Mouse (Mus musculus) neural tube, embryonic 11.5 days (tissue): ENCODE measurements around the gene Ccs. TPM values are rescaled to one million over a fixed set of nuclear protein-coding genes. Genes with fewer than 3 reads are reported as not detected.

Experiments
- ATAC-seq: fragments of 200-750 bp; cut with Nextera tagmentation; 2 replicates; pipeline ENCODE4 v1.8.0; 2017; ENCODE audit warnings: moderate number of reproducible peaks, mild to moderate bottlenecking, moderate TSS enrichment, moderate library complexity; ENCODE audit not compliant: insufficient read depth, low FRiP score, low TSS enrichment
- DNase-seq: peaks from one replicate; pipeline ENCODE4 v3.0.0-alpha.2; 2015; ENCODE audit warnings: low spot score
- H3K27ac ChIP-seq: fragments of 300-500 bp; sonication (generic); 2 replicates; pipeline ENCODE4 v1.5.1; 2014; ENCODE audit warnings: low read depth, mild to moderate bottlenecking, low read length
- H3K27me3 ChIP-seq: fragments of 300-500 bp; sonication (generic); 2 replicates; pipeline ENCODE4 v1.6.1; 2014; ENCODE audit warnings: mild to moderate bottlenecking, low read length, mixed read lengths; ENCODE audit not compliant: control insufficient read depth, insufficient read depth
- H3K36me3 ChIP-seq: fragments of 300-500 bp; sonication (generic); 2 replicates; pipeline ENCODE4 v1.6.1; 2014; ENCODE audit warnings: mild to moderate bottlenecking, low read length, moderate library complexity, mixed read lengths; ENCODE audit not compliant: control insufficient read depth, insufficient read depth
- H3K4me1 ChIP-seq: fragments of 300-500 bp; sonication (generic); 2 replicates; pipeline ENCODE4 v1.6.1; 2014; ENCODE audit warnings: low read length, mixed read lengths; ENCODE audit not compliant: control insufficient read depth, insufficient read depth
- H3K4me2 ChIP-seq: fragments of 300-500 bp; sonication (generic); 2 replicates; pipeline ENCODE4 v1.6.1; 2014; ENCODE audit warnings: low read depth, mild to moderate bottlenecking, moderate library complexity
- H3K4me3 ChIP-seq: fragments of 300-500 bp; sonication (generic); 2 replicates; pipeline ENCODE4 v1.5.1; 2014; ENCODE audit warnings: low read depth, low read length
- H3K9ac ChIP-seq: fragments of 300-500 bp; sonication (generic); 2 replicates; pipeline ENCODE4 v1.6.1; 2014; ENCODE audit warnings: mild to moderate bottlenecking, low read length
- H3K9me3 ChIP-seq: fragments of 300-500 bp; sonication (generic); 2 replicates; pipeline ENCODE4 v1.6.1; 2016; ENCODE audit warnings: low read length; ENCODE audit not compliant: control insufficient read depth
- WGBS: fragments of 180-500 bp; shearing (Covaris S2); extraction: QIAGEN DNeasy Blood & Tissue Kit; methylation state at CpG from one replicate; pipeline ENCODE4 v1.1.7; 2014; 5-methylcytosine and 5-hydroxymethylcytosine counted together
- polyA plus RNA-seq: library from polyadenylated mRNA; unstranded; fragments of >200 nt; fragmentation: Nextera tagmentation; extraction: Ambion mirVana; gene quantifications from 2 replicates; pipeline ENCODE4 v1.2.1, GENCODE M21; 2014

Gene Ccs
- polyA plus RNA-seq, 1 experiment from 2014 or later, result 41.4 TPM

DNA sequence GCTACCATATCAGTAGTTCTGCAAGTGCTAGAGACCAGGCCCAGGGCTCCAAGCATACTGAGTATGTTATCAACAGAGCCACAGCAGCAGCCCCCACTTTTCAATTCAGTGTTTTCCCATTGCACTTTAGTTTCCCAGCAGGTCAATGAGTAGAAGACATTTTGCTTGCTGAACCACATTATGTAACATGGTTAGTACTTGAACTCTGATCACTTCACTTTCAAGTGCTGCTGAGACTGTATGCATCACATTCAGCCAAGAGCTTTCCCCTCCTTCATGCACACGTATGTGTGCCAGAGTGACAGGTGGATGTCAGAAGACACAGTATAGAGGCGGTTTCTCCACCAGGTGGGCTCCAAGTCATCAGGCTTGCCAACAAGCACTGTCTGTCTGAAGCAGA, 56.2 kb downstream of the Ccs start:
- Histone ChIP-seq H3K4me3 (no peak overlapping the region), H3K9ac (no peak overlapping the region), H3K27me3 (no peaks in the 10 kb centered on the region), H3K9me3 (no peaks in the 10 kb centered on the region), H3K4me2 (no peak overlapping the region), H3K27ac (no peak overlapping the region), H3K4me1 (no peaks in the 10 kb centered on the region), H3K36me3 (peaks cover 12% of the 10 kb centered on the region)
- no peak for DNase-seq
- ATAC-seq, result no peak
- 91% methylated on average over 2 of the region's 2 CpGs for WGBS

Other genes with a start within 250 kb of the Ccs start
- gene Lrfn4, start 223.7 kb downstream of the Ccs start, polyA plus RNA-seq, result 10.0 and 10.5 TPM in 2 replicates
- gene Rce1, start 213.7 kb downstream of the Ccs start, polyA plus RNA-seq, result 68.8 and 73.6 TPM in 2 replicates
- gene Gm960, start 140.7 kb downstream of the Ccs start, polyA plus RNA-seq, result 2.5 and 2.7 TPM in 2 replicates
- 23.4 and 26.1 TPM in 2 replicates for gene Sptbn2, start 128.2 kb downstream of the Ccs start, polyA plus RNA-seq
- 133 and 136 TPM in 2 replicates for gene Rbm4b, start 82.8 kb downstream of the Ccs start, polyA plus RNA-seq
- 131 and 134 TPM in 2 replicates for gene Rbm4, start 45.4 kb downstream of the Ccs start, polyA plus RNA-seq
- 8.5 and 24.4 TPM in 2 replicates for gene Gm21992, start 27.7 kb downstream of the Ccs start, polyA plus RNA-seq
- gene Rbm14, start 27.7 kb downstream of the Ccs start, polyA plus RNA-seq, result 113 and 116 TPM in 2 replicates
- 0.13 TPM in 1 of 2 replicates, not detected in the other for gene Ccdc87, start within 50 bp of the Ccs start, polyA plus RNA-seq
- 40.6 and 41.8 TPM in 2 replicates for gene Ctsf, start 15.8 kb upstream of the Ccs start, polyA plus RNA-seq
- gene Actn3, start 38.6 kb upstream of the Ccs start, polyA plus RNA-seq, result 5.9 and 6.5 TPM in 2 replicates
- gene Zdhhc24, start 39.3 kb upstream of the Ccs start, polyA plus RNA-seq, result 12.1 and 14.1 TPM in 2 replicates
- gene Bbs1, start 67.3 kb upstream of the Ccs start, polyA plus RNA-seq, result 4.8 and 7.9 TPM in 2 replicates
- 164 and 171 TPM in 2 replicates for gene Dpp3, start 89.0 kb upstream of the Ccs start, polyA plus RNA-seq
- gene Peli3, start 103.8 kb upstream of the Ccs start, polyA plus RNA-seq, result 3.4 and 3.5 TPM in 2 replicates
- 143 and 150 TPM in 2 replicates for gene Mrpl11, start 122.8 kb upstream of the Ccs start, polyA plus RNA-seq
- 0.12 TPM in 1 of 2 replicates, not detected in the other for gene Npas4, start 151.0 kb upstream of the Ccs start, polyA plus RNA-seq
- 3.9 and 6.2 TPM in 2 replicates for gene Slc29a2, start 184.5 kb upstream of the Ccs start, polyA plus RNA-seq
- 37.9 and 39.8 TPM in 2 replicates for gene B4gat1, start 199.5 kb upstream of the Ccs start, polyA plus RNA-seq
- gene AC124502.3, start 199.6 kb upstream of the Ccs start, polyA plus RNA-seq, result 1.2 and 2.8 TPM in 2 replicates
- gene Brms1, start 202.0 kb upstream of the Ccs start, polyA plus RNA-seq, result 65.5 and 78.9 TPM in 2 replicates
- 1.1 and 2.3 TPM in 2 replicates for gene Rin1, start 211.1 kb upstream of the Ccs start, polyA plus RNA-seq
- gene Cd248, start 228.7 kb upstream of the Ccs start, polyA plus RNA-seq, result 30.1 and 34.7 TPM in 2 replicates
- 1.8 and 2.0 TPM in 2 replicates for gene Tmem151a, start 246.2 kb upstream of the Ccs start, polyA plus RNA-seq
- gene Yif1a, start 249.2 kb upstream of the Ccs start, polyA plus RNA-seq, result 80.4 and 88.0 TPM in 2 replicates